Mouse (Mus musculus) heart, postnatal 10 days (tissue): Measurements from ENCODE around the gene Acvrl1. TPM values are rescaled to one million over a fixed set of nuclear protein-coding genes. Genes with fewer than 3 reads are reported as not detected.

ENCODE experiments used
- DNase-seq, 2 experiments: peaks; one replicate each; pipeline ENCODE4 v3.0.0; 2021
- intact Hi-C: fragments of 180-260 bp; cut with DNase I; formaldehyde crosslinking; loops from one replicate; pipeline ENCODE4 v1.15.1; 2025
- total RNA-seq, 2 experiments: library from RNA; stranded (reverse); gene quantifications; 2 replicates each; pipeline ENCODE4 v1.2.3; 2021

Acvrl1 gene
- total RNA-seq, 2 experiments from 2014 or later: 27.1 to 36.6 TPM

DNA sequence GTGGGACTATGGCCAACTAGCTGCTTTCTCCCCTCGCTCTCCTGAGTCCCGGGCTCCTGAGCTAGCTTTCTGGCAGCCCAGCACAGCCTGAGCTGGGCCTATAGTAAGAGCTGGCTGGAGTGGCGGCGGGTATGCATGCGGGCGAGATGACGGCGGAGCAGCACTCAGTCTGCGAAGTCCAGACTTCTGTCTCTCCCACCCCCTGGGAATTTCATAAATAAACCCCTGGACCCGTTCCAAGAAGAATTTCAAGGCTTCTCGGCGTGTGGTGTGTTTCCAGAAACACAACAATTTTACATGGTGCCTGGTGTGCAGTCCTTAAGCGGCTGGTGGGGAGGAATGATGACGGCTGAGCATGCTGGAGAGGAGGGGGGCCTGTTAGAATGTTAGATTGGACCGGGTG, 34.7 kb downstream of the Acvrl1 start:
- peak in 1 of 2 experiments; percentile 48 for DNase-seq
- intact Hi-C loops: no loop called here

GRCm38 (mm10) chr15:101163854-101164253, 35.5 kb downstream of the Acvrl1 start:
- intact Hi-C loops: no loop called here
- peak; percentile 56 to 61 for DNase-seq

GRCm38 (mm10) chr15:101164291-101164690, 36.0 kb downstream of the Acvrl1 start:
- intact Hi-C loops: no loop called here
- no peak for DNase-seq

- intact Hi-C loops: no loop called here
- DNase-seq: no peak
These were observed 37.5 kb downstream of the Acvrl1 start for GRCm38 (mm10) chr15:101165658-101166437.

DNA sequence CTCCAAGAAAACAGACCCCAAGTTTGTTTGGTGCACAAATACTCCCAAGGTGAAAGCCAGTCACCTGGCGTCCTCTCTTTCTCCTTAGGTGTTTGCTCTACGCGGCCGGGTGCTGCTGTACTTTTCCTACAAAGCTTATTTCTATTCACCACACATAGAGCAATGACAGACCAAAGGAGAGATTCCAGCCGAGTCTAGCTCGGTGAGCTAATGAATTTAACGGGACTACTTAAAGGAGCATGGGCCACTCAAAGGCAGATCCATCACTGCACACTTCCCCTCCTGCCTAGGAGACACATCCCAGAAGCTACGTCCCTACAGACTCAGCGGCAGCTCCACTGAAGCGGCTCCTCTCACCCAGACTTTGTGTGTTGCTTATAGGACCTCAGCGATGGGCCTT, 39.2 kb downstream of the Acvrl1 start:
- intact Hi-C loops: no loop called here
- no peak for DNase-seq

DNA sequence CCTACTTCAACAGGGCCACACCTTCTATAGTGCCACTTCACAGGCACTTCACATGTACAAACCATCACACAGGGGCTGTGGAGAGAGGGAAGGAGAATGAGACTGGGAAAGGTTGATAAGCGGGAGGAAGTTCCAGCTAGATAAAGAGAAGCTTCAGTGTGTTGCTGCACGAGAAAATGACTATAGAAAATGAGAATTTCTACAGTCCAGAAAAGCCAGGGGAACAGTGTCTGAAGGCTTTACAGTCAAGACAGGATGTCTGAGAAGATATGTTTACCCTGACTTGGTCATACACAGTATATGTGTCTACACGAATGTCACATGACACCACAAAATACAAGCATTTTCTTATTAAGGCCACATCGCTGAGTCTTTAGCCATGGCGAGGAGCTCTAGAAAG, 41.6 kb downstream of the Acvrl1 start:
- intact Hi-C loops: no loop called here
- no peak for DNase-seq

DNA sequence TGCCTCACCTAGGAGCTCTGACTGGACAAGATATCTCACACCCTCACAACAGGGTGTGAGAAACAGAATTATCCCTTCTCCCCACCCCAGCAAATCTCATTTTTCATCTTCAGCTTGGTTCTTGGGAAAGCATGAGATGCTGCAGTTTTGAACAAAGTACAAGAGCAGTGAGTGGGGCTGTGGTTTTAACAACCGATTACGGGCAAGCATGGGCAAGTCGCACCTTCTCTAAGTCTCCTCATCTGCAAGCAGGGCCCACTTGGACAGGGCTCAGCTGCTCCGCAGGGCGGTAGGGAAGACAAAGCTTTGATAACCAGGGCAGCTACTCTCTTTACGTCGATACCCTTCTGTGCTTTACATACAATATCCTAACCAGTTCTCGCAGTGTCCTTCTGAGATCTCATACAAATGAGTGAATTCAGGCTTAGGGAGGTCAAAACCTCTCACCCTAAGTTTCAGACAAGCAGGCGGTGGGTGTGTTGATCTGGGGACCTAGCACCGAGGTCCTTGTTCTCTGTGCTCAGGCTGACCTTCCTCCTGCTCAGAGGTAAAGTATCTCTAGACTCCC, 42.2 kb downstream of the Acvrl1 start:
- DNase-seq: no peak
- intact Hi-C loops: no loop called here

- no peak for DNase-seq
- intact Hi-C loops: no loop called here
These were observed 43.0 kb downstream of the Acvrl1 start for GRCm38 (mm10) chr15:101171272-101171671.

DNA sequence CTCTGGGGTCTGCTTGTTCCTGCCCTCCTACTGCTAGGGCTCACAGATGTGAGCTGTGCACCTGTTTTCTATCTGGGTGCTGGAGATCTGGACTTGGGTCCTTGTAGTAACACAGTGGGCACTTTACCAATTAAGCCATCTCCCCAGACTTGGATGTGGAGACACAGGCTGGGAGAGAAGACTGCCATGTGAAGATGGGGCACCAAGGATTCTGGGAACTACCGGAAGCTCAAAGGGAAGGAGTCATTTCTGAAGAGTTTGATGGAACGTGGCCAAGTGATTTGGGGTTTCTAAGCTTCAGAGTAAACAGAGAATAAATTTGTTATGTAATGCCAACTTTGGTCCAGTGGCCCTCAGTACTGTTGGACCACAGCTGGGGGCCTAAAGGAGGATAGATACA, 43.7 kb downstream of the Acvrl1 start:
- intact Hi-C loops: loop anchor here (2.0 kb wide), 2 partner anchors 25 to 27 kb away; no protein-coding TSS in a partner anchor

GRCm38 (mm10) chr15:101173421-101174211, 45.3 kb downstream of the Acvrl1 start, which contains the start of gene Acvr1b:
Gene Acvr1b (plus strand): TSS chr15:101174067.
- DNase-seq: peak; percentile 90 to 93
- intact Hi-C loops: loop anchor here (2.0 kb wide), 2 partner anchors 25 to 27 kb away; no protein-coding TSS in a partner anchor

More for the DNA sequence above, 43.7 kb downstream of the Acvrl1 start:
- no peak for DNase-seq

DNA sequence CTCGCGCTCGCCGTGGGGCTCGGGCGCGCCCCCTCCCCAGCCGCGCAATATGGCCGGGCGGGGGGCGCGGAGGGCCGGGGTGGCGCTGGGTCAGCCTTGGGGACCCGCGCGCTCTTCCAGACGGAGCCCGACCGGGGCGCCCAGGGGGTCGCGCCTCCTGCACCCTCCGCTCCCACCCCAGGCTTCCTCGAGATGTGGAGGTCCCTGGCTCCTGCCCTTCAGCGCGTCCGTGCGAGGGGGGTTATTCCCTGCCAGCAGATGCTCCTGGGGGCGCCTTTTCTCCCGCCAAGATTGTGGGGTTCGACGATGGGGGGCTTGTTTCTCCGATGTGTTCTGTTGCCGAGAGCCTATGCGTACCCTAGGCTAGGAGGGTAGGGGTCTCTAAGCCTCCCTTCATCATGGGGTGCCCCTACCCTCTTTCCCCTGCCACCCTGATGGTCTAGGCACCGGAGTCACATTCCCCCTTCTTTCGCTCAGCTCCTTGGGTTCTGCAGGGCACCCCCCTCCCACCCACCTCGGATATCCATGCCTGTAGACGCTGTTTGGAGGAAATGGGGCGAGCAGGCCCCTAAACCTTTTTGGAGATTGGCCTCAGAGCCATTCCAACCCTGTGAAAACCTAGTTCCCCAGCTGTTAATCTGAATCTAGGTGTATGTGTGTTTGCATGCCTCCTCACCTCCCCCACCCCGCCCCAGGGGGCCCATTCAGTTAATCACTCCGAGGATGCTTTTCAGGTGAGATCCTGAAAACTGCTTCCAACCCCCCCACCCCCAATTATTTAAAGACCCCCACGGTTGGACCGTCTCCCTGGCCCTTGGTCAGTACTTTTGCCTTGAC, 46.2 kb downstream of the Acvrl1 start:
- peak in 1 of 2 experiments; percentile 39 for DNase-seq
- intact Hi-C loops: no loop called here

GRCm38 (mm10) chr15:101175131-101175460, 46.8 kb downstream of the Acvrl1 start:
- intact Hi-C loops: no loop called here

GRCm38 (mm10) chr15:101175613-101176283, 47.4 kb downstream of the Acvrl1 start:
- intact Hi-C loops: no loop called here
- no peak for DNase-seq

More at GRCm38 (mm10) chr15:101175131-101175460, 46.8 kb downstream of the Acvrl1 start:
- no peak for DNase-seq

- DNase-seq: peak in 1 of 2 experiments; percentile 32
These were observed 48.0 kb downstream of the Acvrl1 start for GRCm38 (mm10) chr15:101176284-101176680.

DNA sequence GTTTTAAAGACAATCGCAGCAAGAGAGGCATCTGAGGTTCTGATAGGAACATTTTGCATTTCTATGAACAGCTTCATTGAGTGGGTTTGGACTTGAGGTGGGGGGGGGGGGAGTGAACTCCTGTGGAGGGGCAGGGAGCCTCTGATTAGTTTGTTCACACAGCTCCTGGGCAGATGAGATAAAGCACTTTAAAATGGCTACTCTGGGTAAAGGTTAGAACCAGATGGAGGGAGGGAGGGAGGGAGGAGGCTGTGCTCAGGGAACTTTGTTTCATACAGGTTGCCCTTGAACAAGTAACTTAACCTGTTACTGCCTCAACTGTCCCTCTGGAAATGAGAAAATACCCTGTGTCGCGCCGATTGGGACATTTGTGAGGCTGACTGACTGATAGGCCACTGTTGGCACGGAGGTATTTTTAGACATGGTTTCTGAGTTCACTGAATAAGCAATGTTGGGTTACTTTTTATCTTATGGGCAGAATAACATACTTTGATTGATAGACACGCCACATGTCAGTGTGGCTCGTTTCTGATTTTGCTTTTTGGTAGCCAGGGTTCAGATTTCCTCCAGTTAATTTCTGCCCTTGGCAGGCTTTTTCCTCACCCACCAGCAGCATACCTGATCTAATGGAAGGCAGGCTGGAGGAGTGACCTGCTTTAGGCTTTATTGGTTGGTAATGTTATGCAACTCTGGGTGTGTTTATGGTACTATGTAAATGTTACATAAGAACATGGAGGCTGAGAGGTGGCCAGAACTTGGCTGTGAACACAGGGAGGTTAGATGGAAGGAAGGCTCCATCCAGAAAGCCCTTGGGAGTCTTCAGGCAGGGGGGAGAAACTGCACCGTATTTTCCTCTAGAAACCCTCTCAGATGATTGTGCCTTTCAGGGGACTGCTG, 48.7 kb downstream of the Acvrl1 start:
- peak in 1 of 2 experiments; percentile 37 for DNase-seq
- intact Hi-C loops: no loop called here

More at GRCm38 (mm10) chr15:101176284-101176680, 48.0 kb downstream of the Acvrl1 start:
- intact Hi-C loops: no loop called here

DNA sequence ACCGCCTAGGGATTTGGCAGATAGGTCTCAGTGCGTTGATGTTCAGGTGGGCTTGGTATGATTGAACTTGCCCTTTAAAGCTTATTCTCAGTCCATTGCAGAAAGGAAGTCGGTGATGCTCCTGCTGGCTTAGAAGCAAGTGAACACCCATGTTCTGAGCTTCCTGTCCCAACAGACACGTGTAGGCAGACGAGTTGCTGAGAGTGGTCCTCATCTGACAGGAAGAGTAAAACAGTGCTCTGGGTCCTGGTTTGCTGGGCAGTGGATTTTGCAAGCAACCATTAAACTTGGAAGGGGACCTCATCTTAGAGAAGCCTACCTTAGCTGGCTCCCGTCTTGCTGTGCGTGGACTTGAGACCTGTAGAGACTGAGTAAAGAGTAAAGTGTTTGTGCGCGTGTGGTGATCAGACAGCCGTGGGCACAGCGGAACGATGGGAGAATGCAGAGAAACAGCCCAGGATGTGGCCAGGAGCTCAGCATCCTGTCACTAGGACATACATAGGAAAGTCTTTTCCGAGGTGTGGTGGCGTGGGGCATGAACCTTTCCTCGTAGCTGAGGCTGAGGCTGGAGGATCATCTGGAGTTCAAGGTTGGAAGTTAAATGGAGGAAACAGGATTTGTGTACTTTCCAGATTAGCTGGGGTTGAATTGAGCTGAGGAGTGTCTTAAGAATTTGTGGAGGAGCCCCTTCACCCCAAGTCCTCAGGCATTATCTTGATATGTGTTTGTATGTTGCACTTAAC, 52.2 kb downstream of the Acvrl1 start:
- no peak for DNase-seq
- intact Hi-C loops: no loop called here

- no peak for DNase-seq
- intact Hi-C loops: no loop called here
These were observed 52.8 kb downstream of the Acvrl1 start for GRCm38 (mm10) chr15:101181106-101181466.

GRCm38 (mm10) chr15:101181500-101181899, 53.2 kb downstream of the Acvrl1 start:
- intact Hi-C loops: no loop called here

More at GRCm38 (mm10) chr15:101181500-101181899, 53.2 kb downstream of the Acvrl1 start:
- DNase-seq: no peak
